Mouse (Mus musculus): ENCODE data around the gene Pld3.

GRCm38 (mm10) chr7:27577589-27577988 is 24.6 kb upstream of the Pld3 start:
- TF ChIP-seq CHD2 (IDR thresholded peaks at IDR 0.05; ENCODE audit: low read length), result no peak
- TF ChIP-seq POLR2AphosphoS2 (IDR thresholded peaks at IDR 0.05; ENCODE audit: low read length), result no peak
